Mouse (Mus musculus) bone marrow, adult 2 months (tissue): ENCODE data around the gene Nfic.

Experiments
- CTCF ChIP-seq: fragments of 200-500 bp; IDR thresholded peaks from 2 replicates; pipeline ENCODE4 v1.5.1; 2011; ENCODE audit warnings: low read length, control low read depth; ENCODE audit not compliant: control insufficient read depth, insufficient read depth
- POLR2A ChIP-seq: fragments of 200-500 bp; IDR thresholded peaks from 2 replicates; pipeline ENCODE4 v1.6.1; 2011; ENCODE audit warnings: low read depth, mild to moderate bottlenecking, control low read depth, low read length, borderline replicate concordance; ENCODE audit not compliant: control insufficient read depth

GRCm38 (mm10) chr10:81382039-81382438 is 73.4 kb downstream of the Nfic start:
- TF ChIP-seq POLR2A = no peak
- TF ChIP-seq CTCF = no peak
